Mouse (Mus musculus) MN1 (cell line): ENCODE data around the gene C1rl.
"Not testable (repeated sequence)": the region's sequence is repeated elsewhere in the genome, so short reads cannot be mapped to it uniquely, and the experiment has no call there.

Experiments used
- DNase-seq: peaks from one replicate; pipeline ENCODE4 v3.0.0-alpha.2; 2016; ENCODE audit warnings: low spot score

Gene C1rl

DNA sequence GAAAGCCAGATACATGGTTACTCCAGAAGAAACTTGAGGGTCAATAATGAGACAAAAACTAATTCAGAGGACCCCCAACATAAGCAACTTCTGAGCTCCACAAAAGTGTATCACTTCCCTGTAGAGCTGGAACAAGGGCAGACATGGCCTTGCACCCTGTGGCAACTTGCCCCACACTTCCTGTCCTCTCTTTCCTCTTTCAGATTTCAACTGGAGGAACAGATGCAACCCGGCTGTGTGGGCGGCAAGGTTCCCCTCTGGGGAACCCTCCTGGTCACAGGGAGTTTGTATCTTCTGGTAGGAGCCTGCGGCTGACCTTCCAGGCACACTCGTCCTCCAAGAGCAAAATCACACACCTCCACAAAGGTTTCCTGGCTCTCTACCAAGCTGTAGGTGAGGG, 12.1 kb downstream of the C1rl start:
- DNase-seq, result no peak

DNA sequence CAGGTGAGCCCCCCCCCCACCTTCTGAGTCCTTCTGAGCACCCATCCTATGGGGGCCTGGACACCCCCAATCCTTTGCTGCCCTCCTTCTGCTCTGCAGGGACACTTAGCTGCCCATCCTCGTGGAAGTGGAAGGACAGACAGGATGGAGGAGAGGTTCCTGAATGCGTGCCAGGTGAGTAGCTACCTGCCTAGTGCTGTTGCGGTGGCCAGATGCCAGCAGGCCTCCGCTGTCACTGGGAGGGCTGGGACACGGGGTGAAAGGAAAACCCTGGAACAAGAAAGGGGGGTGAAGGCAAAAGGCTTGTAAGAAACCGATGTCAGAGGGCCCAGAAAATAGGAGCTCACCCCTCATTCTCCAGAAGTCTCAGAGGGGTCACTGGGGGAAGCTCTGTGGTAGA, 14.1 kb downstream of the C1rl start:
- no peak for DNase-seq

- DNase-seq, result no peak
Observed at GRCm38 (mm10) chr6:124508292-124508691, 15.4 kb downstream of the C1rl start.

DNA sequence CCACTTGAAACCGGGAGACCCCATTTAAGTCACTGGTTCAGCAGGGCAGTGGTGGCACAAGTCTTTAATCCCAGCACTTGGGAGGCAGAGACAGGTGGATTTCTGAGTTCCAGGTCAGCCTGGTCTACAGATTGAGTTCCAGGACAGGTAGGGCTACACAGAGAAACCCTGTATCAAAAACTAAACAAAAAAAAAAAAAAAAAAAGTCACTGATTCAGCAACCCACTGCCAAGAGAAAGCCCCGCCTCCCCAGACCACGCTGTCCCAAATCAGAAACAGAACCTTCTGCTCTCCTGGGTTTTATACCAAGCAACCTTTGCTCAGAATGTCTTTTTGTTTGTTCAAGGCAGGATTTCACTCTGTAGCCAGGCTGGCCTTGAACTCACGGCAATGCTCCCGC, 16.3 kb downstream of the C1rl start:
- not testable (repeated sequence) for DNase-seq

GRCm38 (mm10) chr6:124511936-124512335, 19.0 kb downstream of the C1rl start:
- DNase-seq, result no peak

DNA sequence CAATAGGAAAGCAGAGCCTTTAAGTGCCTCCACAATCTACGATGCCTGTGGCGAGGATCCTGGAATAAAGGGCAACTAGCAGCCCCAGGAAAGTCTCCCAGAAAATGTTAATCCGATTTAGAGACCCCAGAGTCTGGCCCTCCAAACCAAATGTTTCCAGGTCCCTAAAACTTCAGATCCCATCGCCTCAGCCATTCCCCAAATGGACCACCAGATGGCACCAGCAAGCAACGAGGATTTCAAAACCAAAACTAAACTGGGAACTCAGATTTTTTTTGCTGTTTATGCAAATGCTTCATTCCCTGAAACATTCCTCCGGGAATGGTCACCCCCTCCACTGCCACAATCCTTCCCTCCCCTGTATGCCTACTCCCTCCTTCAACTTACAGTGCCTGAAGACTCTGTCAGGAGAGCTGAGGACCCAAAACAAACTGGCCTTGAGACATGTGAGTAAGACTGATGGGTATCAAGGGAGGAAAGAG, 19.5 kb downstream of the C1rl start, which contains the start of gene C1ra:
C1ra (plus strand) TSS at position 51 of the 482 bp plus-strand sequence.
- peak; percentile 58 for DNase-seq

GRCm38 (mm10) chr6:124517733-124518132, 24.8 kb downstream of the C1rl start:
- not testable (repeated sequence) for DNase-seq

GRCm38 (mm10) chr6:124522082-124522481, 29.2 kb downstream of the C1rl start:
- not testable (repeated sequence) for DNase-seq

- no peak for DNase-seq
Observed at GRCm38 (mm10) chr6:124527881-124528280, 35.0 kb downstream of the C1rl start.

DNA sequence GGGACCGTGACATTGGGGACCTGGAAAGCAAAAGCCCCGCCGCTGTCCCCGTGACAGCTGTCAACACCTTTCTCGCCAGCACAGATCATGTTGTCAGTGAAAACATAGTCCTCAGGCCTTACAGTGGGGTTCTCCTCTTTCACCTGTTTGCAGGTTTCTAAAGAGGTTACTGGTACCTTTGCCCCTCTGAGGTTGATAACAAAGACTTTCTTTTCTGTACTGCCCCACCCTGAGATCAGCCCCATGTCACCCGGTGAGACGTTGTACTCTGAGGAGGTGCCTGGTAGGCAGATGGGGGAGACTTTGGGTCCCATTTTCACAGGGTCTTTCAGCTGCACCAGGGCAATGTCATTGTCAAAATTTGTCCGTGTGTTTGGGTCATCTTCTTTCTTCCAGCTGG, 38.2 kb downstream of the C1rl start:
- DNase-seq, result no peak

GRCm38 (mm10) chr6:124536125-124536829, 43.4 kb downstream of the C1rl start:
- not testable (repeated sequence) for DNase-seq

DNA sequence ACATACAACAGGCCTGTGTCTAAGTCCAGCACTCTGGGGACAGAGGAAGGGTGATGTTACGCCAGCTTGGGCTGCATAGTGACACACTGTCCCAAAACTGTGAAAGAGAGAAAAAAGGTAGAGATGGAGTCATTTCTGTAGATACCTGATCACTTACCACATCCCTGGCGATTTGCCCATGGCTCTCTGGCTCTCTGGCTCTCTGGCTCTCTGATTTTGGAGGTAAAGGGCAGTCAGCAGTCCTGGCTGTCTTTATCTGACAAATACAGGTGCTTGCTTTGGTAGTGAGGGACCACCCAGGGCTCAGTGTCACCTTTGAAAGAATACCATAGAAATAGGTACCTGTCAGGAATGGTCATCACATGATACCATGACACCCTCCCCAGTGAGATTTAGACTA, 48.3 kb downstream of the C1rl start:
- not testable (repeated sequence) for DNase-seq

DNA sequence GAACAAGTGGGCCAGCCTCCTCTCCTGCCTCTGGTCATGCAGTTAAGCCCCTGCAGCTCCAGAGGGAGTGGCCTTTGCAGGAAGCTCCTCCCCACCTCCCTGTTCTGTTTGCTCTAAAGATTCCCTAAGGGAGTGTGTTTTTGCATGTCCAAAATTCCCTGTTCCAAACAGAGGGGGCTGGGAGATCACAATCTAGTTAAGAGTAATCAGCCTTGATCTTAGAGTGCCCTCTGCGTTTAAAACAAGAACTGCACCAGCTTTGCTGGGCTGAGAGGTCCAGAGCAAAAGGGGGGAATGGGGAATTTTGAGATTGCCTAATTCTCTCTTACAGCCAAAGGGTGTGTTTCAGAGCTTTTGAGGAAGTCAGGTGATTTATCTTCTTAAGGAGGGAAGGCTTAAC, 49.4 kb downstream of the C1rl start, which contains the start of gene C1s1:
C1s1 (minus strand) TSS at position 76 of the 400 bp plus-strand sequence.
- DNase-seq, result not testable (repeated sequence)

GRCm38 (mm10) chr6:124544466-124544865, 51.6 kb downstream of the C1rl start:
- DNase-seq, result no peak

- DNase-seq, result no peak
Observed at GRCm38 (mm10) chr6:124545425-124545824, 52.5 kb downstream of the C1rl start.

GRCm38 (mm10) chr6:124547979-124548378, 55.1 kb downstream of the C1rl start:
- not testable (repeated sequence) for DNase-seq

DNA sequence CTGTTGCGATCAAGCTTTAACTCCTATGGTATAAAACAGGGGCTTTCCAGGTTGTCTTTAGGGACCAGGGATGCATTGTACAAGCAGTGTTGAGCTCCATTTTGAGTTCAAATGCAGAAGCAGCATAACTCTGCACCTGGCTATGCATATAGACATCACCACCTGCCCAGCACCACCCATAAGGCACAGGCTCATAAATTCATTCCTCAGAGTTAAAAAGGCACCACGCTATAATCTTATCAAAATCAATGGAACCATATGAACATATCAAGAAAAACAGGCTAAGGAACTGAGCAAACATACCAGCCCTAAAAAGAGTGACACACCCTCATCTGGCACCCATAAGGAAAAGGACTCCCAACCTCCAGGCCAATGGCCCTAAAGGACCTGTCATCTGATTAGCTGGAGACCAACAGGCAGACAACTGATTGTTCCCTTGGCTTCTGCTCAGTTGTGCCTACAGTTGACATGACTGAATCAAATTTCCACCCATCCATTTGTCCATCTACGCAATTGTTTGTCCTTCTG, 56.2 kb downstream of the C1rl start:
- no peak for DNase-seq

GRCm38 (mm10) chr6:124552766-124553165, 59.9 kb downstream of the C1rl start:
- DNase-seq, result no peak

- not testable (repeated sequence) for DNase-seq
Observed at GRCm38 (mm10) chr6:124555956-124556355, 63.0 kb downstream of the C1rl start.
